Mouse (Mus musculus) hindbrain, postnatal 0 days (tissue): Measurements from ENCODE around the gene Gabbr1. TPM values are rescaled to one million over a fixed set of nuclear protein-coding genes. Genes with fewer than 3 reads are reported as not detected.

Source experiments
- ATAC-seq: fragments of 200-750 bp; cut with Nextera tagmentation; 2 replicates; pipeline ENCODE4 v1.8.0; 2017; ENCODE audit warnings: mild to moderate bottlenecking, moderate TSS enrichment, moderate library complexity
- DNase-seq: peaks from one replicate; pipeline ENCODE4 v3.0.0-alpha.2; 2015; ENCODE audit warnings: low spot score
- H3K27ac ChIP-seq: fragments of 300-500 bp; sonication (generic); 2 replicates; pipeline ENCODE4 v1.5.1; 2014; ENCODE audit warnings: mild to moderate bottlenecking
- H3K27me3 ChIP-seq: fragments of 300-500 bp; sonication (generic); 2 replicates; pipeline ENCODE4 v1.6.1; 2014; ENCODE audit warnings: low read length, mixed read lengths; ENCODE audit not compliant: insufficient read depth
- H3K36me3 ChIP-seq: fragments of 300-500 bp; sonication (generic); 2 replicates; pipeline ENCODE4 v1.6.1; 2014; ENCODE audit warnings: low read length, mixed read lengths; ENCODE audit not compliant: insufficient read depth
- H3K4me1 ChIP-seq: fragments of 300-500 bp; sonication (generic); 2 replicates; pipeline ENCODE4 v1.6.1; 2014; ENCODE audit warnings: antibody characterized with exemption, low read length, mixed read lengths; ENCODE audit not compliant: insufficient read depth
- H3K4me2 ChIP-seq: fragments of 300-500 bp; sonication (generic); 2 replicates; pipeline ENCODE4 v1.6.1; 2014; ENCODE audit warnings: low read depth, mild to moderate bottlenecking, low read length, moderate library complexity, mixed read lengths
- H3K4me3 ChIP-seq: fragments of 300-500 bp; sonication (generic); 2 replicates; pipeline ENCODE4 v1.5.1; 2014; ENCODE audit warnings: low read length
- H3K9ac ChIP-seq: fragments of 300-500 bp; sonication (generic); replicated peaks from 2 replicates; pipeline ENCODE4 v1.6.1; 2014; ENCODE audit warnings: mild to moderate bottlenecking, low read length, moderate library complexity, mixed read lengths
- H3K9me3 ChIP-seq: fragments of 300-500 bp; sonication (generic); 2 replicates; pipeline ENCODE4 v1.6.1; 2016; ENCODE audit warnings: low read length, mixed read lengths
- CTCF ChIP-seq: IDR thresholded peaks from 2 replicates; pipeline ENCODE4 v1.5.1; 2016; ENCODE audit warnings: antibody characterized with exemption, control low read depth, low read depth
- WGBS: fragments of 180-500 bp; shearing (Covaris S2); extraction: QIAGEN DNeasy Blood & Tissue Kit; methylation state at CpG from one replicate; pipeline ENCODE4 v1.1.7; 2014; 5-methylcytosine and 5-hydroxymethylcytosine counted together
- polyA plus RNA-seq: library from polyadenylated mRNA; unstranded; fragments of >200 nt; fragmentation: Nextera tagmentation; extraction: Ambion mirVana; gene quantifications from 2 replicates; pipeline ENCODE4 v1.2.1, GENCODE M21; 2015
- total RNA-seq: library from RNA; depleted of rRNA; stranded (reverse); fragments of >200 nt; gene quantifications from 2 replicates; pipeline ENCODE4 v1.2.3, GENCODE M21; 2014; rRNA removed

Gabbr1 gene
- total and polyA plus RNA-seq, 2 experiments from 2014 or later = 98.3 to 519 TPM

- Histone ChIP-seq H3K27ac (no peak within 1 kb of the TSS), H3K9ac (no peak within 1 kb of the TSS), H3K4me3 (no peak within 1 kb of the TSS), H3K4me1 (no peaks in the 10 kb centered on the region), H3K9me3 (no peaks in the 10 kb centered on the region), H3K36me3 (no peaks in the 10 kb centered on the region), H3K27me3 (no peaks in the 10 kb centered on the region), H3K4me2 (no peak within 1 kb of the TSS)
- DNase-seq = no peak
- no peak for TF ChIP-seq CTCF
- 83% methylated on average over 1 of the region's 1 CpGs for WGBS
- ATAC-seq = no peak
Observed at GRCm38 (mm10) chr17:37098178-37098577, 52.4 kb downstream of the Gabbr1 start, which contains the start of gene Olfr91. Olfr91 (minus strand) TSS chr17:37098278.

GRCm38 (mm10) chr17:37119988-37120387 is 74.2 kb downstream of the Gabbr1 start, which contains the start of gene Olfr92:
Olfr92 (minus strand) TSS chr17:37120088.
- Histone ChIP-seq H3K9ac (no peak within 1 kb of the TSS), H3K4me2 (no peak within 1 kb of the TSS), H3K27ac (no peak within 1 kb of the TSS), H3K9me3 (no peaks in the 10 kb centered on the region), H3K36me3 (no peaks in the 10 kb centered on the region), H3K4me1 (no peaks in the 10 kb centered on the region), H3K27me3 (no peaks in the 10 kb centered on the region), H3K4me3 (no peak within 1 kb of the TSS)
- DNase-seq = no peak
- TF ChIP-seq CTCF = no peak
- 90% methylated on average over 2 of the region's 2 CpGs for WGBS
- no peak for ATAC-seq

Other genes starting within 250 kb of the Gabbr1 start
- not detected in 2 replicates for gene H2-M10.6, start 233.8 kb upstream of the Gabbr1 start, total RNA-seq
- gene H2-M10.6, start 233.8 kb upstream of the Gabbr1 start, polyA plus RNA-seq = not detected in 2 replicates
- 21.6 and 27.9 TPM in 2 replicates for gene Trim26, start 208.8 kb upstream of the Gabbr1 start, total RNA-seq
- gene Trim26, start 208.8 kb upstream of the Gabbr1 start, polyA plus RNA-seq = 46.7 and 50.6 TPM in 2 replicates
- gene Trim15, start 178.8 kb upstream of the Gabbr1 start, total RNA-seq = 0.47 TPM in 1 of 2 replicates, not detected in the other
- gene Trim15, start 178.8 kb upstream of the Gabbr1 start, polyA plus RNA-seq = 0.40 and 0.66 TPM in 2 replicates
- 0.11 TPM in 1 of 2 replicates, not detected in the other for gene Trim10, start 176.4 kb upstream of the Gabbr1 start, total RNA-seq
- gene Trim10, start 176.4 kb upstream of the Gabbr1 start, polyA plus RNA-seq = 0.19 and 0.23 TPM in 2 replicates
- not detected in 2 replicates for gene Trim40, start 155.8 kb upstream of the Gabbr1 start, total RNA-seq
- gene Trim40, start 155.8 kb upstream of the Gabbr1 start, polyA plus RNA-seq = 0.13 TPM in 1 of 2 replicates, not detected in the other
- not detected in 2 replicates for gene Trim31, start 147.8 kb upstream of the Gabbr1 start, total RNA-seq
- gene Trim31, start 147.8 kb upstream of the Gabbr1 start, polyA plus RNA-seq = not detected in 2 replicates
- gene Rnf39, start 103.0 kb upstream of the Gabbr1 start, total RNA-seq = 4.2 and 6.1 TPM in 2 replicates
- 2.5 and 3.6 TPM in 2 replicates for gene Rnf39, start 103.0 kb upstream of the Gabbr1 start, polyA plus RNA-seq
- gene Ppp1r11, start 94.2 kb upstream of the Gabbr1 start, total RNA-seq = 28.4 and 28.5 TPM in 2 replicates
- 143 and 145 TPM in 2 replicates for gene Ppp1r11, start 94.2 kb upstream of the Gabbr1 start, polyA plus RNA-seq
- gene Znrd1, start 87.4 kb upstream of the Gabbr1 start, total RNA-seq = 45.0 and 52.7 TPM in 2 replicates
- 49.3 and 51.2 TPM in 2 replicates for gene Znrd1, start 87.4 kb upstream of the Gabbr1 start, polyA plus RNA-seq
- gene Znrd1as, start 87.4 kb upstream of the Gabbr1 start, total RNA-seq = 1.3 and 3.2 TPM in 2 replicates
- 3.4 and 4.0 TPM in 2 replicates for gene Znrd1as, start 87.4 kb upstream of the Gabbr1 start, polyA plus RNA-seq
- not detected in 2 replicates for gene 2410137M14Rik, start 64.7 kb upstream of the Gabbr1 start, total RNA-seq
- gene 2410137M14Rik, start 64.7 kb upstream of the Gabbr1 start, polyA plus RNA-seq = 0.23 and 0.26 TPM in 2 replicates
- 0.97 and 2.5 TPM in 2 replicates for gene H2-M5, start 56.4 kb upstream of the Gabbr1 start, total RNA-seq
- gene H2-M5, start 56.4 kb upstream of the Gabbr1 start, polyA plus RNA-seq = 1.1 and 1.9 TPM in 2 replicates
- 118 and 137 TPM in 2 replicates for gene Zfp57, start 44.8 kb upstream of the Gabbr1 start, total RNA-seq
- 118 and 129 TPM in 2 replicates for gene Zfp57, start 44.8 kb upstream of the Gabbr1 start, polyA plus RNA-seq
- gene Mog, start 22.6 kb upstream of the Gabbr1 start, total RNA-seq = 0.52 TPM in 1 of 2 replicates, not detected in the other
- gene Mog, start 22.6 kb upstream of the Gabbr1 start, polyA plus RNA-seq = 1.5 and 1.7 TPM in 2 replicates
- not detected in 2 replicates for gene Olfr90, start 42.5 kb downstream of the Gabbr1 start, total RNA-seq
- not detected in 2 replicates for gene Olfr90, start 42.5 kb downstream of the Gabbr1 start, polyA plus RNA-seq
- gene Olfr91, start 52.3 kb downstream of the Gabbr1 start, total RNA-seq = not detected in 2 replicates
- gene Olfr91, start 52.3 kb downstream of the Gabbr1 start, polyA plus RNA-seq = 0.06 TPM in 1 of 2 replicates, not detected in the other
- gene Olfr92, start 74.1 kb downstream of the Gabbr1 start, total RNA-seq = not detected in 2 replicates
- not detected in 2 replicates for gene Olfr92, start 74.1 kb downstream of the Gabbr1 start, polyA plus RNA-seq
- gene Olfr93, start 115.5 kb downstream of the Gabbr1 start, total RNA-seq = not detected in 2 replicates
- not detected in 2 replicates for gene Olfr93, start 115.5 kb downstream of the Gabbr1 start, polyA plus RNA-seq
- not detected in 2 replicates for gene Ubd, start 147.9 kb downstream of the Gabbr1 start, total RNA-seq
- gene Ubd, start 147.9 kb downstream of the Gabbr1 start, polyA plus RNA-seq = not detected in 2 replicates
- gene Olfr94, start 155.0 kb downstream of the Gabbr1 start, total RNA-seq = 0.58 and 1.3 TPM in 2 replicates
- 0.14 TPM in 1 of 2 replicates, not detected in the other for gene Olfr94, start 155.0 kb downstream of the Gabbr1 start, polyA plus RNA-seq
- 0.37 TPM in 1 of 2 replicates, not detected in the other for gene Olfr95, start 167.2 kb downstream of the Gabbr1 start, total RNA-seq
- 0.03 and 0.04 TPM in 2 replicates for gene Olfr95, start 167.2 kb downstream of the Gabbr1 start, polyA plus RNA-seq
- not detected in 2 replicates for gene Olfr96, start 174.2 kb downstream of the Gabbr1 start, total RNA-seq
- gene Olfr96, start 174.2 kb downstream of the Gabbr1 start, polyA plus RNA-seq = not detected in 2 replicates
- not detected in 2 replicates for gene Olfr97, start 191.4 kb downstream of the Gabbr1 start, total RNA-seq
- not detected in 2 replicates for gene Olfr97, start 191.4 kb downstream of the Gabbr1 start, polyA plus RNA-seq
- gene Olfr98, start 217.8 kb downstream of the Gabbr1 start, total RNA-seq = not detected in 2 replicates
- gene Olfr98, start 217.8 kb downstream of the Gabbr1 start, polyA plus RNA-seq = not detected in 2 replicates
- gene H2-M3, start 224.3 kb downstream of the Gabbr1 start, total RNA-seq = 0.63 and 2.5 TPM in 2 replicates
- 1.9 and 2.7 TPM in 2 replicates for gene H2-M3, start 224.3 kb downstream of the Gabbr1 start, polyA plus RNA-seq
- gene Olfr99, start 237.5 kb downstream of the Gabbr1 start, total RNA-seq = not detected in 2 replicates
- gene Olfr99, start 237.5 kb downstream of the Gabbr1 start, polyA plus RNA-seq = not detected in 2 replicates